Mouse (Mus musculus) bone marrow macrophage, adult 2 months (primary cell): ENCODE measurements around the gene Hmbs.
A peak's percentile ranks its signal among the peaks of the same experiment; 100 is the strongest.

Experiments
- CTCF ChIP-seq: IDR thresholded peaks from 2 replicates; pipeline ENCODE4 v1.5.1; 2012; ENCODE audit warnings: low read depth, mild to moderate bottlenecking, low read length, moderate library complexity
- POLR2A ChIP-seq: IDR thresholded peaks from 2 replicates; pipeline ENCODE4 v1.6.1; 2012; ENCODE audit warnings: mild to moderate bottlenecking, low read depth, low read length, borderline replicate concordance

DNA sequence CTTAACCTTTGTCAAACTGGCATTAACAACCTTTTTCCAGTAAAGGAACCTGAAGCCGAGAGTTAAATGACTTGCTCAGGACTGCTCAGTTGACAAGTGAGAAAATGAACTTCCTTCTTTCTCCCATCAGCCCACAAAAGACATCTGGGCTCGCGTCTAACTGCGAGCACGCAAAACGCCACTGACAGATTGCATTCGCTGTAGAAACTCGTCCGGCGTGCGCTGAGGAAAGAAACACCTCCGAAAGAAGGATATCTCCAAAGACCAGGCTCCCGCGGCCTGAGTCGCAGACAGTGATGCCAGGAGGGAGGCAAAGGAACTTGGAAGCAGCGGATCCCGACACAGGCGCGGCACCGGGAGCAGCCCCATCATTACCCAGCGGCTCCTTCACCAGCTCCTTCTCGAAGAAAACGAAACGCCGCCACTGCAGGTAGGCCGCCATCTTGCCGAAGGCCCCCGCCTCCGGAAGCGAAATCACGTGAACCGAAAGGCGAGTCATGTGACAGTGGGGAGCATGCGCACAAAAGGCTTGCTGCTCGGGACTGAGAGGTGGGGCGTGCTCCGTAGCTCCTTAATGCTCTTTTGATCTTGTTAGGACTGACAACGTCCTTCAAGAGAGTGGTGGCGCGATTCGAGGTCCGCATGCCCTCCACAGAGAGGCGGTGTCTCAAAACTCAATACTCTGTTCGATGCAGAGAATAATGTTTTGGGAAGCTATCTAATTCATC lies 17.3 kb upstream of the Hmbs start, which contains the start of gene Vps11:
- TF ChIP-seq CTCF (no peak), POLR2A (0 out of 2 replicates have a peak, but pooled peaks have one; percentile 40)
